Mouse (Mus musculus): ENCODE data around the gene Gm48552. TPM values are rescaled to one million over a fixed set of nuclear protein-coding genes. Genes with fewer than 3 reads are reported as not detected.

The Gm48552 gene
- polyA plus RNA-seq, 1 experiment from 2014 or later: 1.7 TPM

GRCm38 (mm10) chr10:81383802-81384604 is 4.8 kb upstream of the Gm48552 start, which contains the start of the genes Dohh and Gm48551:
Gene Dohh (plus strand): TSS chr10:81384428.
Gene Gm48551 (plus strand): TSS chr10:81384466.
- Histone ChIP-seq H3K36me3 (ENCODE audit: control insufficient read depth, insufficient read depth, low read length) (peaks cover 26% of the 10 kb centered on the region), H3K4me1 (replicated peaks; ENCODE audit: control insufficient read depth, insufficient read depth, low read length) (peaks cover 21% of the 10 kb centered on the region), H3K27me3 (ENCODE audit: control insufficient read depth, insufficient read depth, low read depth, low read length) (no peaks in the 10 kb centered on the region), H3K4me3 (ENCODE audit: low read length) (peak within 1 kb of the TSS; percentile 78), H3K9ac (ENCODE audit: low read length) (peak within 1 kb of the TSS; percentile 83), H3K4me2 (ENCODE audit: low read depth, low read length) (peak within 1 kb of the TSS; percentile 81), H3K9me3 (ENCODE audit: control insufficient read depth, low read length) (no peaks in the 10 kb centered on the region), H3K27ac (ENCODE audit: low read length) (peak within 1 kb of the TSS; percentile 67)
- peak; percentile 95 for ATAC-seq (ENCODE audit: low read depth)
- WGBS: 2% methylated on average over 50 of the region's 54 CpGs

GRCm38 (mm10) chr10:81384605-81384982 is 4.2 kb upstream of the Gm48552 start:
- Histone ChIP-seq H3K27ac (ENCODE audit: low read length) (peak overlapping the region; percentile 67), H3K4me1 (replicated peaks; ENCODE audit: control insufficient read depth, insufficient read depth, low read length) (peaks cover 20% of the 10 kb centered on the region), H3K36me3 (ENCODE audit: control insufficient read depth, insufficient read depth, low read length) (peaks cover 26% of the 10 kb centered on the region), H3K9me3 (ENCODE audit: control insufficient read depth, low read length) (no peaks in the 10 kb centered on the region), H3K4me2 (ENCODE audit: low read depth, low read length) (peak overlapping the region; percentile 81), H3K27me3 (ENCODE audit: control insufficient read depth, insufficient read depth, low read depth, low read length) (no peaks in the 10 kb centered on the region), H3K9ac (ENCODE audit: low read length) (peak overlapping the region; percentile 83), H3K4me3 (ENCODE audit: low read length) (peak overlapping the region; percentile 78)
- peak; percentile 26; the same call in 1 of the 2 replicates for ATAC-seq (ENCODE audit: low read depth)
- WGBS: under 1% methylated on average over 19 of the region's 19 CpGs

DNA sequence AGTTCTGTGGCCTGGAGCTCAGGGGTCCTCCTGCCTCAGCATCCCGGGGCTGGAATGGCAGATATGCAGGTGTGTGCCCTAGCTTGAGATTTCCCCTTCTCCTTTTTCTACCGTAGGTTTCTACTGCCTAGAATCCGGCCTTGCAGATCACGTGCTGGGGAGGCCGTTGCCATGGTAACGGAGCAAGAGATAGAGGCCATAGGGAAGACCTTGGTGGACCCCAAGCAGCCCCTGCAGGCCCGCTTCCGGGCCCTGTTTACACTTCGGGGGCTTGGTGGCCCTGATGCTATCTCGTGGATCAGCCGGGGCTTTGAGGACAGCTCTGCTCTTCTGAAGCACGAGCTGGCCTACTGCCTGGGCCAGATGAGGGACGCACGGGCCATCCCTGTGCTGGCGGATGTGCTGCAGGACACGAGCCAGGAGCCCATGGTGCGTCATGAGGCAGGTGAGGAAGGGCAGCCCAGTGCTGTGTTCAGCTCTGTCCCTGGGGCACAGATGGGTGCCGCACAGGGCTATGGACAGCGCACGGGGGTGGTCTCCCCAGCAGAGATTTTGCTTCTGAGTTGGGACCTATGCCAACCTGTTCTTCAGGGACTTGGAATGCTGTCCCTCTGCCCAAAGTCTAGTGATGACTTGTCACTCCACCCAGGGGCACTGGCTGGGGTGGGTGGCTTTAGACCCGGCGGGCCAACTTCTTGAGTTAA is 3.0 kb upstream of the Gm48552 start:
- ATAC-seq (ENCODE audit: low read depth): no peak
- 62% methylated on average over 22 of the region's 22 CpGs for WGBS
- Histone ChIP-seq H3K4me1 (replicated peaks; ENCODE audit: control insufficient read depth, insufficient read depth, low read length) (peaks cover 25% of the 10 kb centered on the region), H3K9ac (ENCODE audit: low read length) (no peak overlapping the region), H3K4me2 (ENCODE audit: low read depth, low read length) (peak overlapping the region; percentile 81; the same call in 1 of the 2 replicates), H3K4me3 (ENCODE audit: low read length) (no peak overlapping the region), H3K27ac (ENCODE audit: low read length) (no peak overlapping the region), H3K27me3 (ENCODE audit: control insufficient read depth, insufficient read depth, low read depth, low read length) (no peaks in the 10 kb centered on the region), H3K9me3 (ENCODE audit: control insufficient read depth, low read length) (no peaks in the 10 kb centered on the region), H3K36me3 (ENCODE audit: control insufficient read depth, insufficient read depth, low read length) (peaks cover 26% of the 10 kb centered on the region)

DNA sequence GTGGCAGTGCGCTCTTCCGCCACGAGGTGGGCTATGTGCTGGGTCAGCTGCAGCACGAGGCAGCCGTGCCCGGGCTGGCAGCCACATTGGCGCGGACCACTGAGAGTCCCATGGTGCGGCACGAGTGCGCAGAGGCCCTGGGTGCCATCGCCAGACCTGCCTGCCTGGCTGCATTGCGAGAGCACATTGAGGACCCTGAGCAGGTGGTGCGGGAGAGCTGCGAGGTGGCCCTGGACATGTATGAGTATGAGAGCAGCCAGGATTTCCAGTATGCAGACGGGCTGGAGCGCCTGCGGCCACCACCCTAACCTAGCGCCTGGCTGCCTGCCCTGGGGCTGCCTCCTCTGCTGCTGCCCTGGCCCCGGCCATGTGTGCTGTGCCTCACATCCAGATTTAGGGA is 1.1 kb upstream of the Gm48552 start:
- WGBS: 91% methylated on average over 20 of the region's 20 CpGs
- peaks cover 26% of the 10 kb centered on the region for H3K36me3 ChIP-seq (ENCODE audit: control insufficient read depth, insufficient read depth, low read length)
- peaks cover 22% of the 10 kb centered on the region for H3K4me1 ChIP-seq (replicated peaks; ENCODE audit: control insufficient read depth, insufficient read depth, low read length)
- no peak overlapping the region for H3K9ac ChIP-seq (ENCODE audit: low read length)
- no peak overlapping the region for H3K27ac ChIP-seq (ENCODE audit: low read length)
- no peaks in the 10 kb centered on the region for H3K9me3 ChIP-seq (ENCODE audit: control insufficient read depth, low read length)
- H3K4me2 ChIP-seq (ENCODE audit: low read depth, low read length): no peak overlapping the region
- H3K4me3 ChIP-seq (ENCODE audit: low read length): no peak overlapping the region
- no peak for ATAC-seq (ENCODE audit: low read depth)
- H3K27me3 ChIP-seq (ENCODE audit: control insufficient read depth, insufficient read depth, low read depth, low read length): no peaks in the 10 kb centered on the region

GRCm38 (mm10) chr10:81389373-81389772 is 568 bp downstream of the Gm48552 start:
- H3K4me2 ChIP-seq (ENCODE audit: low read depth, low read length): no peak overlapping the region
- H3K9ac ChIP-seq (ENCODE audit: low read length): 0 out of 2 replicates have a peak overlapping the region, but pooled peaks have one; percentile 26
- no peak overlapping the region for H3K4me3 ChIP-seq (ENCODE audit: low read length)
- peaks cover 33% of the 10 kb centered on the region for H3K4me1 ChIP-seq (replicated peaks; ENCODE audit: control insufficient read depth, insufficient read depth, low read length)
- H3K36me3 ChIP-seq (ENCODE audit: control insufficient read depth, insufficient read depth, low read length): peaks cover 26% of the 10 kb centered on the region
- WGBS: 45% methylated on average over 3 of the region's 3 CpGs
- H3K9me3 ChIP-seq (ENCODE audit: control insufficient read depth, low read length): no peaks in the 10 kb centered on the region
- no peaks in the 10 kb centered on the region for H3K27me3 ChIP-seq (ENCODE audit: control insufficient read depth, insufficient read depth, low read depth, low read length)
- H3K27ac ChIP-seq (ENCODE audit: low read length): peak overlapping the region; percentile 28; the same call in 1 of the 2 replicates
- no peak for ATAC-seq (ENCODE audit: low read depth)

DNA sequence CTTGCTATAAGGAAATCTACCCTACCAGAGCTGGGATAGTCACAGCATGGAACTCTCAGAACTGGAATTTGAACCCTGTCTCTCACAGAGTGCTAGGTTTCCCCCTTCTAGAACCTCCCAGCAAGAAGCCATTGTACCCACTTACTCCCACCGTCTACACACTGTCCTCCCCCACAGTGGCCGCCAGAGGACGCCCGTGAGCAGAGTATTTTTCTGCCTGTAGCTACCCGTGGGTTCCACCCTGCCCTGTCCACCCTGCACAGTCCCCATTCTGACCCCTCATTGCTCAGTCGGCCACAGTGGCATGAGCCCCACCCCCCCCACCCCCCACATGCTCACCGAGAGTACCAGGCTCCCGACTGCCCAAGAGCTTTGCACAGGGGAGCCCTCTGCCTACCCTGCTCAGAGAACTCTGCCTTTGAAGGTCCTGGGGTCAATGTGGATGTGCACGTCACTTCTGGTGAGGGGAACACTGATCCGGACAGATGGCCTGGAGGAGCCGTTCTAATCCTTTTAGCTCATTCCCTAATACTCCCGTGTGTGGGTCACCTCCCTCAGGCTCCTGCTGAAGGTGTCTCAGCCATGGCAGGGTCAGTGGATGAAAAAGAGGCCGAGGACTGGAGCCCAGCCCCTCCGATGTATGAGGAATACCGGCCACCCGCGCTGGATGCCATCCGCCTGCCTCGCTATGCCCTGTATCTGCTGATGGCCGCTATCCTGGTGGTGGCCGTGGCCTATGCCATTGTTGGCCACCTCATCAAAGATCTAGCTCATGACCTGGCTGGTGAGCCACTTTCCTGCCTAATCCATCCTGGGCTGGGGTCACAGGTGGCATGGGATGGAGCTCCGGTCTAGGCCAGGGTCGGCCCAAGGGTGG is 1.2 kb downstream of the Gm48552 start:
- no peak overlapping the region for H3K4me2 ChIP-seq (ENCODE audit: low read depth, low read length)
- 59% methylated on average over 23 of the region's 23 CpGs for WGBS
- peaks cover 31% of the 10 kb centered on the region for H3K4me1 ChIP-seq (replicated peaks; ENCODE audit: control insufficient read depth, insufficient read depth, low read length)
- ATAC-seq (ENCODE audit: low read depth): peak; percentile 63
- no peaks in the 10 kb centered on the region for H3K9me3 ChIP-seq (ENCODE audit: control insufficient read depth, low read length)
- peak overlapping the region; percentile 28; the same call in 1 of the 2 replicates for H3K27ac ChIP-seq (ENCODE audit: low read length)
- H3K4me3 ChIP-seq (ENCODE audit: low read length): no peak overlapping the region
- H3K36me3 ChIP-seq (ENCODE audit: control insufficient read depth, insufficient read depth, low read length): peaks cover 26% of the 10 kb centered on the region
- 0 out of 2 replicates have a peak overlapping the region, but pooled peaks have one; percentile 26 for H3K9ac ChIP-seq (ENCODE audit: low read length)
- no peaks in the 10 kb centered on the region for H3K27me3 ChIP-seq (ENCODE audit: control insufficient read depth, insufficient read depth, low read depth, low read length)

DNA sequence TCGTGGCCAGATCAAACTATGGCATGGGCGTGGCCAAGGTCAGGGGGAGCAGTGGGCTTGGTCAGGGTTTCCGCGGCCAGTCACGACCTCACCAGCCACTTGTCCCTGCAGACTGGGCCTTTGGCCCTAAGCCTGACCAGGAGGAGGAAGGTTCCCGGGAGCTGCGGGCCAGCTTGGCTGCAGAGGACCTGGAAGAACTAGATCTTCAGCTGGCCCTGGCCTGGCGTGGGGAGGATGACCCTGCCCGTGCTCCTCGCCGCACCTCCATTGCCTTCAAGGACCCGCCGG is 1.8 kb downstream of the Gm48552 start:
- WGBS: 86% methylated on average over 13 of the region's 13 CpGs
- H3K27me3 ChIP-seq (ENCODE audit: control insufficient read depth, insufficient read depth, low read depth, low read length): no peaks in the 10 kb centered on the region
- H3K9ac ChIP-seq (ENCODE audit: low read length): no peak overlapping the region

GRCm38 (mm10) chr10:81392270-81392669 is 3.5 kb downstream of the Gm48552 start:
- no peak overlapping the region for H3K4me2 ChIP-seq (ENCODE audit: low read depth, low read length)
- H3K4me3 ChIP-seq (ENCODE audit: low read length): no peak overlapping the region
- no peak overlapping the region for H3K27ac ChIP-seq (ENCODE audit: low read length)
- H3K4me1 ChIP-seq (replicated peaks; ENCODE audit: control insufficient read depth, insufficient read depth, low read length): peaks cover 22% of the 10 kb centered on the region
- H3K9ac ChIP-seq (ENCODE audit: low read length): no peak overlapping the region
- 80% methylated on average over 6 of the region's 6 CpGs for WGBS
- H3K27me3 ChIP-seq (ENCODE audit: control insufficient read depth, insufficient read depth, low read depth, low read length): no peaks in the 10 kb centered on the region
- no peaks in the 10 kb centered on the region for H3K9me3 ChIP-seq (ENCODE audit: control insufficient read depth, low read length)
- peaks cover 19% of the 10 kb centered on the region for H3K36me3 ChIP-seq (ENCODE audit: control insufficient read depth, insufficient read depth, low read length)
- ATAC-seq (ENCODE audit: low read depth): no peak

More for the DNA sequence above, 1.8 kb downstream of the Gm48552 start:
- H3K4me1 ChIP-seq (replicated peaks; ENCODE audit: control insufficient read depth, insufficient read depth, low read length): peaks cover 25% of the 10 kb centered on the region
- no peak for ATAC-seq (ENCODE audit: low read depth)
- H3K36me3 ChIP-seq (ENCODE audit: control insufficient read depth, insufficient read depth, low read length): peaks cover 26% of the 10 kb centered on the region
- no peak overlapping the region for H3K27ac ChIP-seq (ENCODE audit: low read length)
- H3K4me2 ChIP-seq (ENCODE audit: low read depth, low read length): no peak overlapping the region
- no peaks in the 10 kb centered on the region for H3K9me3 ChIP-seq (ENCODE audit: control insufficient read depth, low read length)
- H3K4me3 ChIP-seq (ENCODE audit: low read length): no peak overlapping the region

All from lung, embryonic 16.5 days (tissue).